Mouse (Mus musculus) liver, embryonic 14.5 days (tissue): ENCODE measurements around the gene Dbndd1.

Experiments used
- CTCF ChIP-seq: IDR thresholded peaks from 2 replicates; pipeline ENCODE4 v1.5.1; 2016; ENCODE audit warnings: antibody characterized with exemption, low read depth, control low read depth
- EP300 ChIP-seq: IDR thresholded peaks from 2 replicates; pipeline ENCODE4 v1.6.1; 2016; ENCODE audit warnings: antibody characterized with exemption, low read depth

DNA sequence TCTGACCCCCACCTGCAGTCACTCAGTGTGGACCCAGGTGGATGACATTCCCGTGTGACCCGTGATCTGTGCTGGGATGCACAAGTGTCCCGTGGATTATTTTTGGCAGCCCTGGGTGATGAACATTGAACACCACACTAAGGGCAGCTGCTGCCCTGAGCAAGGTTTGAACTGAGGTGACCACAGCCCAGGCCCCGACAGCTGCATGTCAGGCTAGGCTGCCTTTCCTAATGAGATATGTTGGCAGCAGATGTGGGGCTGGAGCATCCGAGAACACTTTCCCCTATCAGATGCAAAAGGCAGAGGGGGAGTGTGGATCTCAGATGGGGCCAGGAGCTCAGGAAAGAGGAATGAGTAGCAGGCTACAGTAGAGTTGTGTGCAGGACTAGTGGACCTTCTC is 4.4 kb downstream of the Dbndd1 start:
- TF ChIP-seq CTCF (no peak), EP300 (no peak)
